Mouse (Mus musculus) midbrain, embryonic 16.5 days (tissue): Measurements from ENCODE around the gene Gm20479. TPM values are rescaled to one million over a fixed set of nuclear protein-coding genes. Genes with fewer than 3 reads are reported as not detected.

Experiments used
- ATAC-seq: fragments of 200-750 bp; cut with Nextera tagmentation; 2 replicates; pipeline ENCODE4 v1.8.0; 2017; ENCODE audit warnings: moderate TSS enrichment
- H3K27ac ChIP-seq: fragments of 300-500 bp; sonication (generic); 2 replicates; pipeline ENCODE4 v1.5.1; 2014; ENCODE audit warnings: mild to moderate bottlenecking, low read length, mixed read lengths
- H3K27me3 ChIP-seq: fragments of 300-500 bp; sonication (generic); 2 replicates; pipeline ENCODE4 v1.6.1; 2014; ENCODE audit warnings: low read depth, low read length, mixed read lengths; ENCODE audit not compliant: control insufficient read depth, insufficient read depth
- H3K36me3 ChIP-seq: fragments of 300-500 bp; sonication (generic); 2 replicates; pipeline ENCODE4 v1.6.1; 2014; ENCODE audit warnings: mild to moderate bottlenecking, low read length, moderate library complexity, mixed read lengths; ENCODE audit not compliant: control insufficient read depth, insufficient read depth
- H3K4me1 ChIP-seq: fragments of 300-500 bp; sonication (generic); 2 replicates; pipeline ENCODE4 v1.6.1; 2014; ENCODE audit warnings: mild to moderate bottlenecking, low read length, mixed read lengths; ENCODE audit not compliant: control insufficient read depth, insufficient read depth
- H3K4me2 ChIP-seq: fragments of 300-500 bp; sonication (generic); 2 replicates; pipeline ENCODE4 v1.6.1; 2014; ENCODE audit warnings: mild to moderate bottlenecking, low read length, mixed read lengths
- H3K4me3 ChIP-seq: fragments of 300-500 bp; sonication (generic); 2 replicates; pipeline ENCODE4 v1.5.1; 2014; ENCODE audit warnings: low read depth, mild to moderate bottlenecking, low read length, moderate library complexity, mixed read lengths
- H3K9ac ChIP-seq: fragments of 300-500 bp; sonication (generic); 2 replicates; pipeline ENCODE4 v1.6.1; 2014; ENCODE audit warnings: low read depth, low read length, mixed read lengths
- H3K9me3 ChIP-seq: fragments of 300-500 bp; sonication (generic); replicated peaks from 2 replicates; pipeline ENCODE4 v1.6.1; 2014; ENCODE audit warnings: mild to moderate bottlenecking, low read length, mixed read lengths; ENCODE audit not compliant: control insufficient read depth, poor library complexity, severe bottlenecking
- WGBS: fragments of 180-500 bp; shearing (Covaris S2); extraction: QIAGEN DNeasy Blood & Tissue Kit; methylation state at CpG from one replicate; pipeline ENCODE4 v1.1.7; 2014; 5-methylcytosine and 5-hydroxymethylcytosine counted together
- polyA plus RNA-seq: library from polyadenylated mRNA; unstranded; fragments of >200 nt; fragmentation: Nextera tagmentation; extraction: Ambion mirVana; gene quantifications from 2 replicates; pipeline ENCODE4 v1.2.1, GENCODE M21; 2015

Gene Gm20479
- polyA plus RNA-seq, 1 experiment from 2014 or later = not detected

DNA sequence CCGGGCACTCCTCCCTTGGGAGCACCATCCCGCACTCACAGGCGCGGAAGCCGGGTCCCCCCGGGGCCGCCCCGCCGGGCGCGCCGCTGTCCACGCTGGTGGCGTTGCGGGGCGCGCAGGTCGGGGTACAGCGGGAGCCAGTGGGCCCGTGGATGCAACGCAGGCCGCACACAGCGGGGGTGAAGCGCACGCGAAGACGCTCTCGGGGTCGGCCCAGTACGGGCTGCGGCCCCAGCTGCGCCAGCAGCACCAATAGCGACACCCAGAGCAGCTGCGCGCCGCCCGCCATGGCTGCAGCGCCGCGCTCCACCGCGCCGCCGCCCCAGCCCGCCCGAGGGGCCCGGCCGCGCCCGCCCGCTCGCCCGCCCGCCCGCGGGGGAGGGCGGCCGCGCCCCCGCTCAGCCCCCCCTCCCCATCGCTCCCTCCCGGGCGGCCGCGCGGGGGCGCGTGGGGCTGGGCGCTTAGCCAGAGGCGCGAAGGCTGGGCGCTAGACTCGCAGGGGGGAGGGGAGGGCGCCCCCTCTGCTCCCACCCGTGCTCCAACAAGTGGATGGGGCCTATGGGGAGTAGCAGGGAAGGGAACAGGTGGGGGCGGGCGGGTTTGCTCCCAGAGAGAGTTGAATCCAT, 23.8 kb downstream of the Gm20479 start:
- Histone ChIP-seq H3K9me3 (no peaks in the 10 kb centered on the region; the same call in 1 of the 2 replicates), H3K36me3 (no peaks in the 10 kb centered on the region), H3K27me3 (peaks cover 82% of the 10 kb centered on the region), H3K9ac (peak overlapping the region; percentile 71), H3K4me1 (peaks cover 49% of the 10 kb centered on the region), H3K4me2 (peak overlapping the region; percentile 87), H3K27ac (no peak overlapping the region), H3K4me3 (peak overlapping the region; percentile 50)
- WGBS = under 1% methylated on average over 42 of the region's 77 CpGs
- no peak for ATAC-seq

DNA sequence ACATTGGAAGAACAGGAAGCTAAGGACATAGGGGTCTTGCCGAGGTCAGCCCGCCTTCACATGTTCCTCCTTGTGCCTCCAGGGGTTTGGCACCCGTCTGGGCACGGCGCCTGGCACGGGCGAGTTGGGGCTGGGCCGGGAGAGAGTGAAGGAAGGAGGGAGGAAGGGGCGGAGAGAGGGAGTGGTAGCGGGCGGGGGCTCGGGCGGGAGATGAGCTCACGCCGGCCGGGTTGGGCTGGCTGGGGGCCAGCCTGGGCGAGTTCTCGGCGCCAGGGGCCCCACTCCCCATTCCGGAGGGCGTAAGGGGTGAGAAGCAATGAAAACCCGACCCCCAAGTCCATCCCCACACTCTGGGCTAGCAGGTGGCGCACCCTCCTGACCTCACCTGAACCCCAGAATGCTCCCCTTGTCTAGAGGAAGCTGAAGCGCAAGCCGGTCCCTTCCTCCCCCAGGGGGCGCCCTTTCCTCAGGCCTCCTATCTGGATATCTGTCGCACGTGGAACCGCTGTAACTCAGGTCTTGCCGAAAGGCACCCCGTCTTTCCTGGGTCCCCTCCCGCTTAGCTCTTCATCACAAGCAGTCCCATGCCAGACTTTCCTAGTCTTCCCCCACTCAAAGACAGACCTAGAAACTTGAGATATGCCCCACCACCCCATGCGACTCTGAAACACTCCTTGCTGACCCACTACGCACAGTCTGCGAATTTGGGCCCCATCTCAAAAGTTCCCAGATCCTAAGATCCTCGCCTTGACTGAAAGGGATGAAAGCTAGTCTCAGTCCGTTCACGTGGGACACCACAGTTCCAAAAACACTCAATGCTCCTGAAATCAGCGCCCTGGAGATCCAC, 24.6 kb downstream of the Gm20479 start:
- Histone ChIP-seq H3K9me3 (no peaks in the 10 kb centered on the region; the same call in 1 of the 2 replicates), H3K4me3 (peak overlapping the region; percentile 50), H3K27ac (no peak overlapping the region), H3K4me1 (peaks cover 48% of the 10 kb centered on the region), H3K27me3 (peaks cover 89% of the 10 kb centered on the region), H3K36me3 (no peaks in the 10 kb centered on the region), H3K4me2 (peak overlapping the region; percentile 87), H3K9ac (peak overlapping the region; percentile 71)
- no peak for ATAC-seq
- WGBS = under 1% methylated on average over 33 of the region's 39 CpGs

DNA sequence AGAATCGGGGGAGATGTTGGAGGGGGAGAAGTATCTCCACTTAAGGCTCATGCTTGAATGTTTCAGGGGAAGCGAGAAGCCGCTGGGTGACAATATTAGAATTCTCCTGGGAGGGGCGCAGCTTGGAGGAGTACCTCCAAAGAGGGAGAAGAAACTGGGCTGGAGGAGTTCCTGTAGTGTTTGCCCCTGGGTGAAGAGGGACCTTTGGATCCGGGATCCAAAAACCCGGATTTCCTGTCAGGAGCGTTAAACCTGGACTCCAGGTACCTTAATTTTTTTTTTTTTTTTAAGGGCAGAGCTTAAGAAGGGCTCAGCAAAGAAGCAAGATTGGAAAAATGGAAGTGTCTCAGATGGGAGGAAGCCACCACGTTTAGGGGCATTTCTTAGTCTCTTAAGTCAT, 25.4 kb downstream of the Gm20479 start:
- no peak overlapping the region for H3K9ac ChIP-seq
- H3K4me1 ChIP-seq = peaks cover 40% of the 10 kb centered on the region
- H3K27ac ChIP-seq = no peak overlapping the region
- H3K9me3 ChIP-seq = no peaks in the 10 kb centered on the region; the same call in 1 of the 2 replicates
- no peak for ATAC-seq
- WGBS = 6% methylated on average over 8 of the region's 8 CpGs
- H3K4me3 ChIP-seq = no peak overlapping the region
- peak overlapping the region; percentile 87; the same call in 1 of the 2 replicates for H3K4me2 ChIP-seq
- H3K27me3 ChIP-seq = peaks cover 90% of the 10 kb centered on the region
- no peaks in the 10 kb centered on the region for H3K36me3 ChIP-seq

DNA sequence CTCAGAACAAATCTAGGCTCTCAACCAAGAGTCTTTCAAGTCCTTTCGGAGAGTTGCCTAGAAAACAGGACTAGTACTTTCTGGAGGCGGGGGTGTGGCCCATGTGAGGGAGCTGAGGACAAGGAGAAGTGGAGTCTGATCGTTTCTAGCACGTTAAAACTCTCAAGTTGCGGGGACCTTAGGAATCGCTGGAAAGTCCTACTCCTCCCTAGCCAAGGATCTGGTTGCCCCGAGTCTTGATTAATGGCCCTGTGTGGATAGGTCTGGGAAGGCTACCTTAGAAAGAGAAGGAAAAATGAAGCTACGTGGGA, 25.7 kb downstream of the Gm20479 start:
- Histone ChIP-seq H3K36me3 (no peaks in the 10 kb centered on the region), H3K4me3 (no peak overlapping the region), H3K4me2 (no peak overlapping the region), H3K27me3 (peaks cover 93% of the 10 kb centered on the region), H3K9ac (no peak overlapping the region), H3K4me1 (peaks cover 37% of the 10 kb centered on the region), H3K27ac (no peak overlapping the region), H3K9me3 (no peaks in the 10 kb centered on the region; the same call in 1 of the 2 replicates)
- WGBS = 6% methylated on average over 8 of the region's 8 CpGs
- ATAC-seq = no peak

DNA sequence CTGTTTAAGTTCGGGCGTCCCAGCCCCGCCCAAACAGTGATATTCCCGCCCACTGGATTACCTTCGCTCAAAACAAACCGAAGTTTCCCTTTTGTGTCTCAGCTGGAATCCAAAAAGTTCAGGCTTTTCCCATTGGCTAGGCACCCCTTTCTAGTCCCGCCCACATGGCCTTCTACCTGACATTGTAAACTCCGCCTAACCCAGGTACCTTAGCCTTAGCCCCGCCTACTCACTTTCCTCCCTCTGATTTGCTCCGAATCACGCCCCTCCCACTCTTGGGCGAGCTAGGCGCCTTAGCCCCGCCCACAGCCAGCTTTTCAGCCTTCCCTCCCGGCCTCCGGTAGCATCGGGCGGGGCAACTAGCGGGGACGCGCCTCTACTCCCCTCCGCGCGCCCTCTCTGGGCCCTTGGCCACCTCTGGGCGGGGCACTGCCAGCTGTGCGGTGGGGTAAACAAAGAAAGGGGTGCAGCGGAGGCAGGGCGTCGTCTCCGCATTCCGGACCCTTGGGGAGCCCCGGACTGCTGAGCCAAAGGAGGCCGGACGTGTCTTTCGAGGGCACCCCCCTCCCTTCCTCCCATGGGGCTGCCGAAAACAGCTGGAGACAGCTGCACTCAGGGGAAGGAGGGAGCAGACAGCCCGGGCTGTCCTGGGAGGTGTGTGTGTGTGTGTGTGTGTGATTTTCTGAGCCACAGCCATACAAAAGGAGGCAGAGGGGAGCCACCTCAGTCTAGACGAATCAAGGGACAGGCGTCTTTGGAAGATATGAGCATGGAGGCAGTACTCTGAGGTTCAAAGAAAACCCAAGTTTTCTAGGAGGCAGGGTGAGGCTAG, 26.3 kb downstream of the Gm20479 start:
- peaks cover 35% of the 10 kb centered on the region for H3K4me1 ChIP-seq
- peak overlapping the region; percentile 18; the same call in 1 of the 2 replicates for H3K9ac ChIP-seq

DNA sequence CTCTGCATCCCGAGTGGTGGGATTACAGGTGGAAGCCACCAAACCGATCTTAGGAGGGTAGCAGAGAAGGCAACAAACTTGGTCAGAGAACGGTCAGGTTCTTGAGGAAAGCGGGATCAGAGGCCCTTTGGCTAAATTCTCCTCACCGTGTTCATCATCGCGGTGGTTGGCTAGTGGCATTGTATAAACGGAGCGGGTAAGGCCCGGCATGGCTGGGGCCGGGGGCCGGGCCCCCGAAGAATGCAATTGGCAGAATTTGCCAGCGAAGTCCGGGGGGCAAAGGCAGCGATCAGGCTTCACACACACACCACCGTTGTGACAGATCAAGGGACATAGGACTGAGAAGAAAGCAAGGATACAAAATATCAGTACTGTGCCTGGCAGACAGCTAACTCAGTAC, 27.2 kb downstream of the Gm20479 start:
- H3K9ac ChIP-seq = no peak overlapping the region
- H3K4me1 ChIP-seq = peaks cover 40% of the 10 kb centered on the region
- no peak overlapping the region for H3K27ac ChIP-seq
- no peak for ATAC-seq
- H3K36me3 ChIP-seq = no peaks in the 10 kb centered on the region
- no peak overlapping the region; the same call in 1 of the 2 replicates for H3K4me2 ChIP-seq
- H3K9me3 ChIP-seq = no peaks in the 10 kb centered on the region; the same call in 1 of the 2 replicates
- peaks cover 94% of the 10 kb centered on the region for H3K27me3 ChIP-seq
- H3K4me3 ChIP-seq = no peak overlapping the region
- 19% methylated on average over 17 of the region's 17 CpGs for WGBS

More for the DNA sequence above, 26.3 kb downstream of the Gm20479 start:
- Histone ChIP-seq H3K27ac (no peak overlapping the region), H3K36me3 (no peaks in the 10 kb centered on the region), H3K4me2 (peak overlapping the region; percentile 62), H3K9me3 (no peaks in the 10 kb centered on the region; the same call in 1 of the 2 replicates), H3K4me3 (peak overlapping the region; percentile 35), H3K27me3 (peaks cover 93% of the 10 kb centered on the region)
- ATAC-seq = no peak
- WGBS = under 1% methylated on average over 39 of the region's 39 CpGs

DNA sequence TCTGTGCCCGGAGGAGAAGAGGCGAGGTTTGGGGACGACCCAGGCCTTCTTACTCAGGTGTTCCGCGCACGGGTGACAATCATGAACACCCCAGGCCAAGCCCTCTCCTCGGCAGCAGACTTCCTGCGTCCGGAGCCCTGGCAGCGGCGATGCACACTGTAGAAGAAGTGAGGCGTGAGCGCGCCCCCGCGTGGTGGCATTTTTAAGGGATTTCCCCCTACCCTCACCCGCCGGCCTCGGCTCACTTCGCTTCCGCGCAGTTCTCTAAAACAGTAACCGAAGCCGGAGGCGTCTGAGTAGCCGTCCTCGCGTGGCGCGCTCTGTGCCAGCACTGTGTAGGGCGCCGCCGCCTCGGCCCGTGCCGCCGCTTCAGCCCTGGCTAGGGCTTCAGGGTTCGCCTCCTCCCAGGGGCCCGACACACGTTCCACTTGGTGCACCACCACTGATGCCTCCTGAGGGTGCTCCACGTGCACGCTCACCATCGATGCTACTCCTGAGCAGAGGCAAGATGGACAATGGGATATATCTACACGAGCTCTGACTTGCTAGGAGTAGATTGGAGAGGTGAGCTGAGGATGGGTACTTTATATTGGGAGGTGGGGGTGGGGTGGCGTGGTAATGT, 27.8 kb downstream of the Gm20479 start:
- Histone ChIP-seq H3K4me1 (peaks cover 40% of the 10 kb centered on the region), H3K9ac (no peak overlapping the region), H3K9me3 (no peaks in the 10 kb centered on the region; the same call in 1 of the 2 replicates), H3K4me3 (peak overlapping the region; percentile 9; the same call in 1 of the 2 replicates), H3K27ac (no peak overlapping the region), H3K36me3 (no peaks in the 10 kb centered on the region), H3K27me3 (peaks cover 92% of the 10 kb centered on the region), H3K4me2 (peak overlapping the region; percentile 44)
- WGBS = 4% methylated on average over 45 of the region's 45 CpGs
- peak; percentile 23 for ATAC-seq

DNA sequence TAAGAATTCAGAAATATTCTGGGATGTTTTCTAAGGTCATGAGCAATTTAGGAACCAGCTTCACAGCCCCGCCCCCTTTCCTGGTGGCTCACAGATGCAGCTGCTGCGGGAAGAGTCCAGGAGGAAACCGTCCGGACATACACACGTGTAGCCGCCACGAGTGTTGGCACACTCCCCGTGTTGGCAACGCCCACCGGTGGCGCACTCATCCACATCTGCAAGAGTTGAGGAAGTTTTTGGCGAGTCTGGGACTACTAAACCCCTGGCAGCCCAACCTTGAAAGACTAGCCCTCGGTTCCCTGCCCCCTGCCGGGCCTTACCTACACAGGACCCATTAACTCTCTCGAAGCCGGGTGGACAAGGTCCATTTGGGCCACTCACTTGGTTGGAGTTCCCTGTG, 28.6 kb downstream of the Gm20479 start:
- H3K4me3 ChIP-seq = no peak overlapping the region
- no peak overlapping the region for H3K27ac ChIP-seq
- peaks cover 37% of the 10 kb centered on the region for H3K4me1 ChIP-seq
- WGBS = 40% methylated on average over 16 of the region's 16 CpGs
- no peak overlapping the region for H3K4me2 ChIP-seq
- H3K36me3 ChIP-seq = no peaks in the 10 kb centered on the region
- ATAC-seq = no peak
- no peaks in the 10 kb centered on the region; the same call in 1 of the 2 replicates for H3K9me3 ChIP-seq
- peaks cover 84% of the 10 kb centered on the region for H3K27me3 ChIP-seq
- H3K9ac ChIP-seq = no peak overlapping the region
